Mouse (Mus musculus): ENCODE measurements around the gene Fstl3.
"Not testable (repeated sequence)": the region's sequence is repeated elsewhere in the genome, so short reads cannot be mapped to it uniquely, and the experiment has no call there.

The Fstl3 gene

GRCm38 (mm10) chr10:79777103-79777531 is at the start of gene Fstl3:
Fstl3 (plus strand) TSS chr10:79777272.
- DNase-seq (ENCODE audit: low read depth, low spot score): no peak

GRCm38 (mm10) chr10:79728323-79729249 is 48.5 kb upstream of the Fstl3 start:
- DNase-seq (ENCODE audit: low read depth, low spot score): no peak

- no peak for DNase-seq (ENCODE audit: low read depth, low spot score)
Measured at GRCm38 (mm10) chr10:79729357-79729965, 47.6 kb upstream of the Fstl3 start.

GRCm38 (mm10) chr10:79732500-79732899 is 44.6 kb upstream of the Fstl3 start:
- DNase-seq (ENCODE audit: low read depth, low spot score): no peak

- no peak for DNase-seq (ENCODE audit: low read depth, low spot score)
Measured at GRCm38 (mm10) chr10:79733847-79734246, 43.2 kb upstream of the Fstl3 start.

GRCm38 (mm10) chr10:79735361-79735760 is 41.7 kb upstream of the Fstl3 start:
- no peak for DNase-seq (ENCODE audit: low read depth, low spot score)

- DNase-seq (ENCODE audit: low read depth, low spot score): no peak
Measured at GRCm38 (mm10) chr10:79736706-79737105, 40.4 kb upstream of the Fstl3 start.

- no peak for DNase-seq (ENCODE audit: low read depth, low spot score)
Measured at GRCm38 (mm10) chr10:79738259-79738658, 38.8 kb upstream of the Fstl3 start.

GRCm38 (mm10) chr10:79739234-79739633 is 37.8 kb upstream of the Fstl3 start:
- no peak for DNase-seq (ENCODE audit: low read depth, low spot score)

- DNase-seq (ENCODE audit: low read depth, low spot score): no peak
Measured at GRCm38 (mm10) chr10:79740863-79741262, 36.2 kb upstream of the Fstl3 start.

- no peak for DNase-seq (ENCODE audit: low read depth, low spot score)
Measured at GRCm38 (mm10) chr10:79743161-79743560, 33.9 kb upstream of the Fstl3 start.

GRCm38 (mm10) chr10:79743650-79744365 is 33.3 kb upstream of the Fstl3 start:
- DNase-seq (ENCODE audit: low read depth, low spot score): no peak

- DNase-seq (ENCODE audit: low read depth, low spot score): no peak
Measured at GRCm38 (mm10) chr10:79745411-79745810, 31.7 kb upstream of the Fstl3 start.

- DNase-seq (ENCODE audit: low read depth, low spot score): peak; percentile 99
Measured at GRCm38 (mm10) chr10:79745898-79746773, 30.9 kb upstream of the Fstl3 start, which contains the start of gene Polrmt. Polrmt (minus strand) TSS chr10:79746581.

- no peak for DNase-seq (ENCODE audit: low read depth, low spot score)
Measured at GRCm38 (mm10) chr10:79746774-79747151, 30.3 kb upstream of the Fstl3 start.

- peak; percentile 8 for DNase-seq (ENCODE audit: low read depth, low spot score)
Measured at GRCm38 (mm10) chr10:79748496-79748895, 28.6 kb upstream of the Fstl3 start.

- DNase-seq (ENCODE audit: low read depth, low spot score): no peak
Measured at GRCm38 (mm10) chr10:79754856-79755516, 22.1 kb upstream of the Fstl3 start, which contains the start of gene Fgf22. Fgf22 (plus strand) TSS chr10:79755076.

GRCm38 (mm10) chr10:79755854-79756253 is 21.2 kb upstream of the Fstl3 start:
- DNase-seq (ENCODE audit: low read depth, low spot score): no peak

GRCm38 (mm10) chr10:79756660-79757059 is 20.4 kb upstream of the Fstl3 start:
- no peak for DNase-seq (ENCODE audit: low read depth, low spot score)

GRCm38 (mm10) chr10:79759675-79760074 is 17.4 kb upstream of the Fstl3 start:
- DNase-seq (ENCODE audit: low read depth, low spot score): not testable (repeated sequence)
